Mouse (Mus musculus): ENCODE results near the gene Jun. TPM values are rescaled to one million over a fixed set of nuclear protein-coding genes. Genes with fewer than 3 reads are reported as not detected.

Gene Jun
- polyA plus RNA-seq (2015; fragmentation: Nextera tagmentation; extraction: Ambion mirVana), result 5.7 and 6.4 TPM in 2 replicates

DNA sequence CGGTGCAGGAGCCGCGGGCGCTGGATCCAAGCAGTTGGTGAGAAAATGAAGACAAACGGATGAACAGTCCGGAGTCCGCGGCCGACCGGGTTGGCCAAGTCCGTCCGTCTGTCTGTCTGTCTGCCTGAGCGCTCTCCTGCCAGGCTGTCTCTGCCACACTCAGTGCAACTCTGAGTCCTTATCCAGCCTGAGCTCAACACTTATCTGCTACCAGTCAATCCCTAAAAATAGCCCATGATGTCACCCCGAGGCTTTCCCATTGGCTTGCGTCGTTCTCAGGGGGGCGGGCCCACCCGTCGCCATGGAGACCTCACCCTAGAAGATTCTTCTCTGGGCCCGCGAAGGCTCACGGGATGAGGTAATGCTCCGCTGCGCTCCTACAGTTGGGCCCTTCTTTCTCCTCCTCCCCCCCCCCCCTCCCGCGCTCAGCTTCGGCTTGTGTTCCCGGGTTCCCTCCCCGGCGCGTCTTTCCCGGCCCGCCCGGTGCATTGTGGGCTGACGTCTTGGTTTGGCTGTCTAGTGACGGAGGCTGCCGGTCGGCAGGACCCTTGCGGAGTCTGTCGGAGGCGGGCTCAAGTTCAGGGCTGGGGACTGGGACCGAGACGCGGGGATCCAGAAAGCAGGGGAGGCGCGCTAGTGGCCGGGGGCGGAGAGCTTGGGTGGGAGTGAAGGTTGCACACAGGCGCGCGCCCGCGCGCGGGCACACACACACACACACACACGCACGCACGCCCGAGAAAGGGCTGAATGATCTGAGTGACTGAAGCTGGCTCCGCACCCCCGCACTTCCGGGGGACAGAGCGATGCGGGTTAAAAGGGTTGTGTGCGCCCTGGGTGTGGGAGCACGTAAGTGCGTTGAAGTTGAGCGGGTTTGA, at the start of gene Jun:
Gene Jun, minus strand, starts transcription at position 198 of the 875 bp plus-strand sequence.
- peak; percentile 83 for ATAC-seq
- under 1% methylated on average over 68 of the region's 68 CpGs for WGBS (ENCODE audit: insufficient replicate concordance)

DNA sequence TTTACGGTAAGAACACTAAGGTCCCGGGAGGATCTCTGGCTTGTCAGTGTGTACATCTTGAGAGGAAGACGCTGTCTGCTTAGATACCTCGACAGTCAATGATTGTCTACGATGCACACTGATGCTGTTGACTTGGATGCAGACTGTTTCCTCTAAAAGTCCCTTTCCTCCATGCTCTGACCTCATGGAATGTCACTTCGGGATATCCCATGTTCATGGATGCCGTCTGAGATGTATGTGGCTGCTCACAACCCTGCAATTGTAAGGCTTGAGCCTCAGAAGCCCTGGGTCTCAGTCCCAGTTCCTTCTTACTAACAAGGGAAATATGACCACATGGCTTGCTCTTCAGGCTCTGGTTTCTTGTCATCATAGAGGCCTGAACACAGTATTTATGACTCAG, 49.7 kb upstream of the Jun start:
- Histone ChIP-seq H3K36me3 (replicated peaks; ENCODE audit: insufficient read depth, low read length) (no peaks in the 10 kb centered on the region), H3K4me1 (ENCODE audit: insufficient read depth) (peaks cover 4% of the 10 kb centered on the region; the same call in 1 of the 2 replicates), H3K4me2 (ENCODE audit: low read depth, low read length) (no peak overlapping the region), H3K9me3 (ENCODE audit: low read length) (peaks cover 2% of the 10 kb centered on the region; the same call in 1 of the 2 replicates), H3K9ac (replicated peaks) (no peak overlapping the region), H3K4me3 (ENCODE audit: low read depth, low read length) (no peak overlapping the region), H3K27ac (ENCODE audit: low read depth) (no peak overlapping the region), H3K27me3 (ENCODE audit: insufficient read depth, low read length) (no peaks in the 10 kb centered on the region)
- peak; percentile 2 for DNase-seq
- WGBS (ENCODE audit: insufficient replicate concordance), result 78% methylated on average over 7 of the region's 7 CpGs
- ATAC-seq, result no peak
- no peak for TF ChIP-seq CTCF (IDR thresholded peaks at IDR 0.05; ENCODE audit: low read depth)
- TF ChIP-seq EP300 (IDR thresholded peaks at IDR 0.05; ENCODE audit: low read depth), result no peak

More for the DNA sequence above, at the start of gene Jun:
- DNase-seq, result peak; percentile 97
- peak within 1 kb of the TSS; percentile 92 for H3K9ac ChIP-seq (replicated peaks)
- peak within 1 kb of the TSS; percentile 83 for H3K4me3 ChIP-seq (ENCODE audit: low read depth, low read length)
- peak within 1 kb of the TSS; percentile 93 for H3K4me2 ChIP-seq (ENCODE audit: low read depth, low read length)
- peaks cover 4% of the 10 kb centered on the region; the same call in 1 of the 2 replicates for H3K27me3 ChIP-seq (ENCODE audit: insufficient read depth, low read length)
- 0 out of 2 replicates have a peak, but pooled peaks cover 3% of the 10 kb centered on the region for H3K4me1 ChIP-seq (ENCODE audit: insufficient read depth)
- no peaks in the 10 kb centered on the region for H3K36me3 ChIP-seq (replicated peaks; ENCODE audit: insufficient read depth, low read length)
- H3K9me3 ChIP-seq (ENCODE audit: low read length), result no peaks in the 10 kb centered on the region
- H3K27ac ChIP-seq (ENCODE audit: low read depth), result peak within 1 kb of the TSS; percentile 98
- no peak for TF ChIP-seq EP300 (IDR thresholded peaks at IDR 0.05; ENCODE audit: low read depth)
- no peak for TF ChIP-seq CTCF (IDR thresholded peaks at IDR 0.05; ENCODE audit: low read depth)

DNA sequence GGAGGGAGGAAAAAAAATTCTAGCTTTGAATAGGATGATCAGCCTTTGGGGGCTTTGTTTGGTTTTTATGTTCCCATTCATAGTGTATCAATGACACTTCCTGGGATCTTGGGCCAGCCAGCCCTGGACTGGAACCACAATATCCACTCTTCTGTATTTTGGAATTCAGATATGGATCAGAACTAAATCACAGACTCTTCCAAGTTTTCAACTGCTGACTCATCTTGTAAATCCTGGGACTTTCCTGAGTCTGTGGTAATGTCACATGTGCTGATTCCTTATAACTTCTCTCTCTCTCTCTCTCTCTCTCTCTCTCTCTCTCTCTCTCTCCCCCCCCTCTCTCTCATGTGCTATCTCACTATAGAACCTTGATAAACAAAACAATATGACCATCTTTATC, 48.7 kb upstream of the Jun start:
- H3K36me3 ChIP-seq (replicated peaks; ENCODE audit: insufficient read depth, low read length), result no peaks in the 10 kb centered on the region
- H3K27me3 ChIP-seq (ENCODE audit: insufficient read depth, low read length), result no peaks in the 10 kb centered on the region
- DNase-seq (no peak), ATAC-seq (no peak)
- peaks cover 2% of the 10 kb centered on the region; the same call in 1 of the 2 replicates for H3K9me3 ChIP-seq (ENCODE audit: low read length)
- no peak for TF ChIP-seq EP300 (IDR thresholded peaks at IDR 0.05; ENCODE audit: low read depth)
- no peak for TF ChIP-seq CTCF (IDR thresholded peaks at IDR 0.05; ENCODE audit: low read depth)
- H3K4me2 ChIP-seq (ENCODE audit: low read depth, low read length), result no peak overlapping the region
- H3K4me3 ChIP-seq (ENCODE audit: low read depth, low read length), result no peak overlapping the region
- no peak overlapping the region for H3K9ac ChIP-seq (replicated peaks)
- H3K27ac ChIP-seq (ENCODE audit: low read depth), result no peak overlapping the region
- H3K4me1 ChIP-seq (ENCODE audit: insufficient read depth), result no peaks in the 10 kb centered on the region

DNA sequence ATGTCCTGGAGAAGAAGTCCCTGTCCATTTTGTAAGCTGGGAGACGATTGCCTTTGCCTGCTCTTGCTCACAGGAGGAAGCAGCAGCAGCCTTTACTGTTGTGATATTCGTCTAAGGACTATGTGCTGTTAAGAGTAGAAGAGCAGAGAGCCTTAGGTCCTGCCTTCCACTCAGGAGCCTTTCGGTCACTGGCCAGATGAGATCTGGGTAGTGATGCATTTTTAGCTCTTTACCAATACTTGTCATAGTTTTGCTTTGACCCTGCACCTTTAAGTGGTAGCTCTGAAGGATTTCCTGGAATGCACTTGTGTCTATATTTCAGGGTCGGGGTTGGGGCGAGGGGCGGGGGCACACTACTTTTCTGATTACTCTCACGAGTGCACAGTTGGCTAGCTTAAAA, 47.4 kb upstream of the Jun start:
- no peaks in the 10 kb centered on the region for H3K36me3 ChIP-seq (replicated peaks; ENCODE audit: insufficient read depth, low read length)
- WGBS (ENCODE audit: insufficient replicate concordance), result 54% methylated on average over 7 of the region's 7 CpGs
- no peak overlapping the region for H3K9ac ChIP-seq (replicated peaks)
- ATAC-seq (no peak), DNase-seq (peak; percentile 7)
- no peaks in the 10 kb centered on the region for H3K4me1 ChIP-seq (ENCODE audit: insufficient read depth)
- TF ChIP-seq CTCF (IDR thresholded peaks at IDR 0.05; ENCODE audit: low read depth), result no peak
- TF ChIP-seq EP300 (IDR thresholded peaks at IDR 0.05; ENCODE audit: low read depth), result no peak
- H3K27me3 ChIP-seq (ENCODE audit: insufficient read depth, low read length), result no peaks in the 10 kb centered on the region
- H3K9me3 ChIP-seq (ENCODE audit: low read length), result peaks cover 2% of the 10 kb centered on the region; the same call in 1 of the 2 replicates
- H3K27ac ChIP-seq (ENCODE audit: low read depth), result no peak overlapping the region
- H3K4me3 ChIP-seq (ENCODE audit: low read depth, low read length), result no peak overlapping the region
- no peak overlapping the region for H3K4me2 ChIP-seq (ENCODE audit: low read depth, low read length)

- Histone ChIP-seq H3K9ac (replicated peaks) (no peak overlapping the region), H3K4me1 (ENCODE audit: insufficient read depth) (no peaks in the 10 kb centered on the region), H3K4me2 (ENCODE audit: low read depth, low read length) (no peak overlapping the region), H3K4me3 (ENCODE audit: low read depth, low read length) (no peak overlapping the region), H3K27me3 (ENCODE audit: insufficient read depth, low read length) (no peaks in the 10 kb centered on the region), H3K27ac (ENCODE audit: low read depth) (no peak overlapping the region), H3K9me3 (ENCODE audit: low read length) (peaks cover 2% of the 10 kb centered on the region; the same call in 1 of the 2 replicates), H3K36me3 (replicated peaks; ENCODE audit: insufficient read depth, low read length) (no peaks in the 10 kb centered on the region)
- TF ChIP-seq CTCF (IDR thresholded peaks at IDR 0.05; ENCODE audit: low read depth) (no peak), EP300 (IDR thresholded peaks at IDR 0.05; ENCODE audit: low read depth) (no peak)
- 83% methylated on average over 5 of the region's 5 CpGs for WGBS (ENCODE audit: insufficient replicate concordance)
- no peak for ATAC-seq
- DNase-seq, result no peak
Observed at GRCm38 (mm10) chr4:95098722-95099097, 46.7 kb upstream of the Jun start.

DNA sequence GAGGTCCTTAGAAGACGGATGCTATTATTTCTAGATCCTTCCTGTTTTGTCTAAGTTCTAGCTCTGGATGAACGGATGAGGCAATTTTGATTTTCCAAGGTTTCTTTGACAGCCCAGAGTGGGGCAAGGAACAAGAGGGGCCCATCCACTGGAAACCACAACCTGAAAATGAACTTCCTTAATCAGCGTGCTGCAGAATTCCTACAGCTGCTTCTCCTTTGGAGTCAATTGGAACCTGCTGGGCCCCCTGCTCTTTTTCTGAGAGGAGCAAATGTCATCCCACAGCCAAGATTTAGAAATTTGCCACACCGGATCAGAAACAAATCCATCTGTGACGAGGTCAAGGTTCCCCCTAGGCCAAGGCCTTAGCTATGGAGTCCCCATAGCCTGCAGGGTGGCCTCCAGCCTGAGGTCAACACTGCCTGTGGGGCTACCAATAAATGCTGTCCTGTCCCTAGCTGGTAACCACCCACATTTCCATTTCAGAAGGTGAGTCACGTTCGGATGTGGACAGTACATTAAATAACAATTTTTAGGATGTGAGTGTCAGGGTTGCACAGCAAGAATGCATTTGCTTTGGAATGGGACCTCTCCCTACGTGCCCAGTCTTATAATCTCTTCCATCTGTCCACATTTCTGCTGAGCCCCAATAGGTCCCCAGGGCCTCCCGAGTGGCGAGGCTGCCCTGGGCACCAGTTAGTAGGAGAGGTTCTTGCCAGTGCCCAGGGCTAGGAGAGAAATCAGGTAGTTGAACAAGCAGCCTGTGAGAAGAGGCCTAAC, 46.1 kb upstream of the Jun start:
- Histone ChIP-seq H3K9me3 (ENCODE audit: low read length) (peaks cover 2% of the 10 kb centered on the region; the same call in 1 of the 2 replicates), H3K4me1 (ENCODE audit: insufficient read depth) (no peaks in the 10 kb centered on the region), H3K27ac (ENCODE audit: low read depth) (no peak overlapping the region), H3K36me3 (replicated peaks; ENCODE audit: insufficient read depth, low read length) (no peaks in the 10 kb centered on the region), H3K9ac (replicated peaks) (no peak overlapping the region), H3K27me3 (ENCODE audit: insufficient read depth, low read length) (no peaks in the 10 kb centered on the region), H3K4me3 (ENCODE audit: low read depth, low read length) (no peak overlapping the region), H3K4me2 (ENCODE audit: low read depth, low read length) (no peak overlapping the region)
- ATAC-seq, result no peak
- TF ChIP-seq CTCF (IDR thresholded peaks at IDR 0.05; ENCODE audit: low read depth) (no peak), EP300 (IDR thresholded peaks at IDR 0.05; ENCODE audit: low read depth) (no peak)
- DNase-seq, result peak; percentile 11
- 63% methylated on average over 10 of the region's 10 CpGs for WGBS (ENCODE audit: insufficient replicate concordance)
